Comparison of ENCODE assay signal across 9 mouse cellular contexts in genomic region chr11:114462755-114463374, GRCm38 (mm10).
DNase-seq lines count a peak whose midpoint lies in the region; ATAC-seq and TF ChIP-seq lines count a peak whose summit lies in the region.
"Had no signal": no experiment of that assay in that cellular context is flagged by ENCODE, and none has a peak within 500 bp of the region (broad histone marks: within the 10 kb centered on the region; RNA-seq: fewer than 3 reads in every experiment).

No protein-coding gene starts in this region.

- no peak for TF ChIP-seq POLR2A in testis, adult 2 months (IDR thresholded peaks at IDR 0.05; ENCODE audit: control insufficient read depth, low read depth, low read length)

- H3K9me3 ChIP-seq in midbrain, embryonic 14.5 days (ENCODE audit: control insufficient read depth, low read length), result no peaks in the 10 kb centered on the region
- no peaks in the 10 kb centered on the region for H3K9me3 ChIP-seq in midbrain, embryonic 15.5 days
- H3K9me3 ChIP-seq in embryonic facial prominence, embryonic 11.5 days (replicated peaks; ENCODE audit: control insufficient read depth, low read length), result no peaks in the 10 kb centered on the region
- H3K9me3 ChIP-seq in lung, postnatal 0 days (ENCODE audit: low read length), result no peaks in the 10 kb centered on the region

- no peaks in the 10 kb centered on the region for H3K36me3 ChIP-seq in midbrain, embryonic 14.5 days (ENCODE audit: control insufficient read depth, insufficient read depth, low read length)
- no peaks in the 10 kb centered on the region for H3K36me3 ChIP-seq in midbrain, embryonic 15.5 days (replicated peaks)
- H3K36me3 ChIP-seq in embryonic facial prominence, embryonic 11.5 days (replicated peaks; ENCODE audit: control insufficient read depth, insufficient read depth, low read depth, low read length), result no peaks in the 10 kb centered on the region
- H3K36me3 ChIP-seq in lung, postnatal 0 days (ENCODE audit: insufficient read depth, low read length), result no peaks in the 10 kb centered on the region
- H3K36me3 ChIP-seq in testis, adult 2 months (ENCODE audit: control insufficient read depth, insufficient read depth, low read length), result no peaks in the 10 kb centered on the region

- H3K27ac ChIP-seq in midbrain, embryonic 14.5 days (replicated peaks; ENCODE audit: low read depth, low read length), result no peak overlapping the region
- H3K27ac ChIP-seq in midbrain, embryonic 15.5 days, result no peak overlapping the region
- no peak overlapping the region for H3K27ac ChIP-seq in embryonic facial prominence, embryonic 11.5 days (replicated peaks; ENCODE audit: low read depth, low read length)
- no peak overlapping the region for H3K27ac ChIP-seq in lung, postnatal 0 days (ENCODE audit: low read length)
- H3K27ac ChIP-seq in testis, adult 2 months (ENCODE audit: control insufficient read depth, insufficient read depth, low read depth, low read length), result no peak overlapping the region
- H3K27ac ChIP-seq: macrophage had no signal

- 35% methylated on average over 6 of the region's 6 CpGs for WGBS in midbrain, embryonic 14.5 days
- WGBS in midbrain, embryonic 15.5 days, result 35% methylated on average over 6 of the region's 6 CpGs
- WGBS in embryonic facial prominence, embryonic 11.5 days, result 26% methylated on average over 6 of the region's 6 CpGs
- 21% methylated on average over 6 of the region's 6 CpGs for WGBS in lung, postnatal 0 days

- H3K4me3 ChIP-seq in midbrain, embryonic 14.5 days (replicated peaks; ENCODE audit: low read depth, low read length), result no peak overlapping the region
- no peak overlapping the region for H3K4me3 ChIP-seq in midbrain, embryonic 15.5 days
- no peak overlapping the region for H3K4me3 ChIP-seq in embryonic facial prominence, embryonic 11.5 days (ENCODE audit: low read depth, low read length)
- H3K4me3 ChIP-seq in lung, postnatal 0 days (ENCODE audit: low read depth, low read length), result no peak overlapping the region
- H3K4me3 ChIP-seq in testis, adult 2 months (ENCODE audit: control insufficient read depth, low read depth, low read length), result no peak overlapping the region

- peak; percentile 63 for DNase-seq in midbrain, embryonic 14.5 days
- DNase-seq in adrenal gland, postnatal 25 days, result peak; percentile 47
- peak; percentile 47 for DNase-seq in embryonic facial prominence, embryonic 11.5 days (ENCODE audit: low spot score)
- DNase-seq in kidney, adult 8-10 months, result peak; percentile 17 to 23
- peak; percentile 64 for DNase-seq in lung, postnatal 0 days (ENCODE audit: low spot score)
- DNase-seq in T-cell, adult 2 months (ENCODE audit: low spot score), result no peak

- no peak overlapping the region for H3K4me2 ChIP-seq in midbrain, embryonic 14.5 days (ENCODE audit: low read length)
- no peak overlapping the region for H3K4me2 ChIP-seq in midbrain, embryonic 15.5 days
- no peak overlapping the region for H3K4me2 ChIP-seq in embryonic facial prominence, embryonic 11.5 days (ENCODE audit: low read depth, low read length)
- H3K4me2 ChIP-seq in lung, postnatal 0 days (replicated peaks; ENCODE audit: low read depth, low read length), result no peak overlapping the region

- no peaks in the 10 kb centered on the region for H3K27me3 ChIP-seq in midbrain, embryonic 14.5 days (ENCODE audit: control insufficient read depth, insufficient read depth, low read length)
- 0 out of 2 replicates have a peak, but pooled peaks cover 5% of the 10 kb centered on the region for H3K27me3 ChIP-seq in midbrain, embryonic 15.5 days (replicated peaks)
- H3K27me3 ChIP-seq in embryonic facial prominence, embryonic 11.5 days (ENCODE audit: control insufficient read depth, insufficient read depth, low read length), result no peaks in the 10 kb centered on the region
- no peaks in the 10 kb centered on the region for H3K27me3 ChIP-seq in lung, postnatal 0 days (replicated peaks; ENCODE audit: insufficient read depth, low read length)
- H3K27me3 ChIP-seq in testis, adult 2 months (ENCODE audit: control insufficient read depth, insufficient read depth, low read length), result no peaks in the 10 kb centered on the region

- no peak overlapping the region for H3K9ac ChIP-seq in midbrain, embryonic 14.5 days (replicated peaks; ENCODE audit: low read length)
- H3K9ac ChIP-seq in midbrain, embryonic 15.5 days, result no peak overlapping the region
- H3K9ac ChIP-seq in embryonic facial prominence, embryonic 11.5 days (replicated peaks; ENCODE audit: low read length), result no peak overlapping the region
- H3K9ac ChIP-seq in lung, postnatal 0 days (replicated peaks; ENCODE audit: low read depth), result no peak overlapping the region

- TF ChIP-seq EP300 in lung, postnatal 0 days (IDR thresholded peaks at IDR 0.05), result no peak

- H3K4me1 ChIP-seq in midbrain, embryonic 14.5 days (ENCODE audit: control insufficient read depth, insufficient read depth, low read length), result peaks cover 25% of the 10 kb centered on the region
- peaks cover 32% of the 10 kb centered on the region for H3K4me1 ChIP-seq in midbrain, embryonic 15.5 days
- H3K4me1 ChIP-seq in embryonic facial prominence, embryonic 11.5 days (ENCODE audit: control insufficient read depth, insufficient read depth, low read length), result peaks cover 6% of the 10 kb centered on the region; the same call in 1 of the 2 replicates
- H3K4me1 ChIP-seq in lung, postnatal 0 days (ENCODE audit: insufficient read depth, low read depth, low read length), result peaks cover 6% of the 10 kb centered on the region; the same call in 1 of the 2 replicates
- peaks cover 3% of the 10 kb centered on the region; the same call in 1 of the 2 replicates for H3K4me1 ChIP-seq in testis, adult 2 months (ENCODE audit: control insufficient read depth, insufficient read depth, low read length)

- TF ChIP-seq CTCF in lung, postnatal 0 days (IDR thresholded peaks at IDR 0.05), result peak; percentile 85
- TF ChIP-seq CTCF in testis, adult 2 months (IDR thresholded peaks at IDR 0.05; ENCODE audit: control insufficient read depth, insufficient read depth, insufficient replicate concordance, low read depth, low read length), result peak; percentile 74; the same call in 1 of the 2 replicates

- no peak for ATAC-seq in midbrain, embryonic 14.5 days (ENCODE audit: low FRiP score, low TSS enrichment)
- no peak for ATAC-seq in midbrain, embryonic 15.5 days (replicated peaks)
- ATAC-seq in embryonic facial prominence, embryonic 11.5 days (replicated peaks; ENCODE audit: insufficient number of reproducible peaks, low FRiP score, low TSS enrichment, low read depth), result 0 out of 2 replicates have a peak, but pooled peaks have one; percentile 29
- peak; percentile 60 for ATAC-seq in lung, postnatal 0 days

Comparison
In these comparisons a context has a peak if more than half of its experiments do, and no peak if none do; other contexts are left out.
1. ATAC-seq: peak in embryonic facial prominence, embryonic 11.5 days (single experiment) and lung, postnatal 0 days (single experiment); none in midbrain, embryonic 14.5 days (single experiment) and midbrain, embryonic 15.5 days (single experiment).